Mouse (Mus musculus) liver, adult 2 months (tissue): Measurements from ENCODE around the gene Mapk10. TPM values are rescaled to one million over a fixed set of nuclear protein-coding genes. Genes with fewer than 3 reads are reported as not detected.

Experiments
- DNase-seq: peaks from one replicate; pipeline ENCODE4 v3.0.0-alpha.2; 2011; ENCODE audit warnings: low read depth, low spot score; ENCODE audit errors: extremely low read depth
- H3K27ac ChIP-seq: fragments of 200-500 bp; replicated peaks from 2 replicates; pipeline ENCODE4 v1.5.1; 2012; ENCODE audit warnings: low read depth, mild to moderate bottlenecking, control low read depth, inconsistent platforms, low read length; ENCODE audit not compliant: insufficient read depth
- H3K27me3 ChIP-seq: fragments of 200-500 bp; 2 replicates; pipeline ENCODE4 v1.6.1; 2012; ENCODE audit warnings: mild to moderate bottlenecking, moderate library complexity, low read length, inconsistent platforms; ENCODE audit not compliant: control insufficient read depth, insufficient read depth
- H3K36me3 ChIP-seq: fragments of 200-500 bp; 2 replicates; pipeline ENCODE4 v1.6.1; 2012; ENCODE audit warnings: low read length, inconsistent platforms; ENCODE audit not compliant: control insufficient read depth, insufficient read depth
- H3K4me1 ChIP-seq: fragments of 200-500 bp; 2 replicates; pipeline ENCODE4 v1.6.1; 2011; ENCODE audit warnings: low read length; ENCODE audit not compliant: control insufficient read depth, insufficient read depth
- H3K4me3 ChIP-seq: fragments of 200-500 bp; 2 replicates; pipeline ENCODE4 v1.5.1; 2011; ENCODE audit warnings: low read depth, mild to moderate bottlenecking, control low read depth, low read length, moderate library complexity; ENCODE audit not compliant: insufficient read depth
- H3K79me2 ChIP-seq: fragments of 200-500 bp; 2 replicates; pipeline ENCODE4 v1.6.1; 2012; ENCODE audit warnings: inconsistent platforms, mild to moderate bottlenecking, low read length, moderate library complexity; ENCODE audit not compliant: control insufficient read depth, insufficient read depth
- H3K9ac ChIP-seq: fragments of 200-500 bp; 2 replicates; pipeline ENCODE4 v1.6.1; 2012; ENCODE audit warnings: low read depth, mild to moderate bottlenecking, control low read depth, inconsistent platforms, low read length
- CTCF ChIP-seq: fragments of 200-500 bp; IDR thresholded peaks from 2 replicates; pipeline ENCODE4 v1.5.1; 2011; ENCODE audit warnings: low read depth, low read length, control low read depth
- POLR2A ChIP-seq: fragments of 200-500 bp; IDR thresholded peaks from 2 replicates; pipeline ENCODE4 v1.6.1; 2011; ENCODE audit warnings: low read length, control low read depth; ENCODE audit not compliant: insufficient read depth; ENCODE audit errors: extremely low read depth
- WGBS: fragments of 180-500 bp; shearing (Covaris S2); methylation state at CpG from one replicate; pipeline ENCODE4 v1.1.7; 2018; 5-methylcytosine and 5-hydroxymethylcytosine counted together
- polyA plus RNA-seq: library from polyadenylated mRNA; depleted of rRNA; stranded (reverse); fragments of >200 nt; gene quantifications from 2 replicates; pipeline ENCODE4 v1.2.3, GENCODE M21; 2012
- total RNA-seq: library from RNA; depleted of rRNA; stranded (reverse); fragments of >200 nt; gene quantifications from 2 replicates; pipeline ENCODE4 v1.2.3, GENCODE M21; 2014

The Mapk10 gene
- total and polyA plus RNA-seq, 2 experiments, result not detected

DNA sequence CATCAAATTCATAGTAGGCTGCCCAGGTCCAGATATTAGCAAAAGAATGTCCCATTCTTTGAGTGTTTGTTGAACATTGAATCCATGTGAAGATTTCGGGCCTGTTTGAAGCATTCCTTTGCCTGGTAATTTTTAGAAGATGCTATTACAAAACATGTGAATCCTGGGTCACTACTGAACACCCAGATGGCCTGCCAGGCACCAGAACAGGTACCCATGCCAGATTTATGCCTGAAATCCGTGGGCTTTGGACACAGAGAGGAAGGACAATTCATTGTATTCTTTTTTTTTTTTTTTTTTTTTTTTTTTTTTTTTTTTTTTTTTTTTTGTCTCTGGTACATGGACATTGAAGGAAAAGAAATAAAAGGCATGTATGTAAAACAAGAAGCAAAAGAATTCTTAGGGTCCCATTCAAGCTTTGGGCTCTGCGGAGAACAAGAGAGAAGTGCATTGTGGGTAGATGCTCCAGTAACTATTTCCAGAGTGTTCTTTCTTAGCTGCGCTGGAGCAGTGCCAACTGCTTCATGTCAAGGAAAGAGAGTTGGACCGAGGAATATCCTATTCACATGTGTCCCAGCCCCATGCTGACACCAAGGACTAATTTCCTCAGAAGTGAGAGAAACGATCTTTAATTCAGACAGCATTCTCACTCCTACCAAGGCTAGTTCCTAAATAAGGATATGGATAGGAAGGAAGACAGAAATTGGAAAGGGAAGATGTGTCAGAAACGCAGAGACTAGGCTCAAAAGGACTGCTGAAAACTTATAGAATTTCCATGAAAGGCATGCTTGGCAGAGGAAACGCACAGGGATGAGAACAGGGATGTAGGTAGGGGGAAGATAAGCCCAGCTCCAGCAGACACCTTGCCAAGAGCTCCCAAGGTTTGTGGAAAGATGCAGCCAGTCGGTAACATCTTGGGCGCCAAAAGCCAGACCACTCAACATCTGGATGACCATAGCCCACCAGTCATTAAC, 105.4 kb downstream of the Mapk10 start:
- TF ChIP-seq POLR2A (no peak), CTCF (no peak)
- no peaks in the 10 kb centered on the region for H3K4me1 ChIP-seq
- no peaks in the 10 kb centered on the region for H3K79me2 ChIP-seq
- no peaks in the 10 kb centered on the region for H3K27me3 ChIP-seq
- H3K9ac ChIP-seq, result no peak overlapping the region
- no peaks in the 10 kb centered on the region for H3K36me3 ChIP-seq
- no peak overlapping the region for H3K27ac ChIP-seq
- WGBS, result 79% methylated on average over 10 of the region's 10 CpGs
- no peak for DNase-seq
- no peak overlapping the region for H3K4me3 ChIP-seq

DNA sequence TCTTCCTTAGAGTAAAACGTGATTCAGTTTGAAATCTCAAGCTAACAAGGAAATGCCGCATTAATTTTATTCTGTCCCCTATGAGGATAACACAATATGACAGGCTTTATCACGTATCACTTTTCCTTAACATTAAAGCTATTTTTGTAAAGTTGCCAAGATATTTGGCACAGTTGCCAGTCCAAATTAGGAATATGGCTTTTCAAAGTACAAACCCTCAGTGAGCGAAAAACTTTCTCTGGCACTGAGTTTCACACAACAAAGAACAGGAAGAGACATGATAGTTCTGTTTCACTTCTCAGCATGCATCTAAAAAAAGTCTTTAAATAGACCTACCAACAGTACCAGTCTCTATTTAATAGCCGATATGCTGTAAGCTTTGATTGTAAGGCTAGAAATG, 107.1 kb downstream of the Mapk10 start:
- H3K36me3 ChIP-seq, result no peaks in the 10 kb centered on the region
- H3K4me1 ChIP-seq, result no peaks in the 10 kb centered on the region
- no peak overlapping the region for H3K27ac ChIP-seq
- 76% methylated on average over 5 of the region's 5 CpGs for WGBS
- no peaks in the 10 kb centered on the region for H3K27me3 ChIP-seq
- H3K79me2 ChIP-seq, result no peaks in the 10 kb centered on the region
- H3K9ac ChIP-seq, result no peak overlapping the region
- TF ChIP-seq POLR2A (no peak), CTCF (no peak)
- DNase-seq, result no peak
- H3K4me3 ChIP-seq, result no peak overlapping the region

DNA sequence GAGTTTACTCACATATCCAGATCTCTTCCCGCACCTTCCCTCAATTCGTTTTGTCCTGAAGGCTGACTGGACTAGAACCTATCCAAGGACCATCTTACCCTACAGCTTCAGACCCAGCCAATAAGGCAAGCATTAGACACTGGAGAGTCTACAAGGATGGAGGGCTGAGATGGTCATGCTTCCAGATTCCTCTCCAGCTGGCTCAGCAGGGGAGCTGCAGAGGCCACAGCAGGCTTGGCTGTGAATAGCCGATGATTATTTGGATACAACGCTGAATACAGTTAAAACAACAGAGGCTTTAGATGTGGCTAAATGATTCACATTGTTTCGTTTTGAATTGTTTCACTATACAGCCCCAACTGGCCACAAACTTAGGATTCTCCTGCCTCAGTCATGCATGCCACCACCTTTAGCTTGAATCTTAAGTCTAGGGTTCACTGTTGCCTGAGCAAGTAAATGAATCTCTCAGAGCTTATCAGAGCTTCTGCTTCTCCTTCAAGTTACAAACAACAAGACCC, 108.2 kb downstream of the Mapk10 start:
- Histone ChIP-seq H3K79me2 (no peaks in the 10 kb centered on the region), H3K36me3 (no peaks in the 10 kb centered on the region), H3K27me3 (no peaks in the 10 kb centered on the region), H3K27ac (no peak overlapping the region), H3K4me3 (no peak overlapping the region), H3K9ac (no peak overlapping the region), H3K4me1 (no peaks in the 10 kb centered on the region)
- 81% methylated on average over 5 of the region's 5 CpGs for WGBS
- DNase-seq, result no peak
- no peak for TF ChIP-seq POLR2A
- TF ChIP-seq CTCF, result no peak

DNA sequence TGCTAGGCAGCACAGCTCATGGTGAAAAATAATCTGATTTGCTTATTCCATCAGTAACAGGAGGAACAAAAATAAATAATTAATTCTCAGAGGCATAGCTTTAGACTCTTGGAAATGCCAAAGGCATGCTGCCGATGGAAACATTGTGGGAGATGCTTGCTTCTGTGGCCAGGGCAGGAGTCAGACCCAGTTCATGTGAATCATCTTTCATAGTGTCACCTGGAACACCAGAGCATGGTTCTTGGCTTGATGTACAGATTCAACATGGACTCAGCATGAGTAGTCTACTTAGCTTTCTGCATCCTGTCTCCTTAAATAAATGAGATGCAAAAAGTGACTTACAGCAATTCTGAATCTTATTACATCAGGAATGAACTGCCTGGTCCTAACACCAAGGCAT, 109.0 kb downstream of the Mapk10 start:
- Histone ChIP-seq H3K9ac (no peak overlapping the region), H3K4me1 (no peaks in the 10 kb centered on the region), H3K27me3 (no peaks in the 10 kb centered on the region), H3K36me3 (no peaks in the 10 kb centered on the region), H3K27ac (no peak overlapping the region), H3K4me3 (no peak overlapping the region), H3K79me2 (no peaks in the 10 kb centered on the region)
- no peak for DNase-seq
- TF ChIP-seq CTCF (no peak), POLR2A (no peak)
- 97% methylated on average over 1 of the region's 1 CpGs for WGBS

DNA sequence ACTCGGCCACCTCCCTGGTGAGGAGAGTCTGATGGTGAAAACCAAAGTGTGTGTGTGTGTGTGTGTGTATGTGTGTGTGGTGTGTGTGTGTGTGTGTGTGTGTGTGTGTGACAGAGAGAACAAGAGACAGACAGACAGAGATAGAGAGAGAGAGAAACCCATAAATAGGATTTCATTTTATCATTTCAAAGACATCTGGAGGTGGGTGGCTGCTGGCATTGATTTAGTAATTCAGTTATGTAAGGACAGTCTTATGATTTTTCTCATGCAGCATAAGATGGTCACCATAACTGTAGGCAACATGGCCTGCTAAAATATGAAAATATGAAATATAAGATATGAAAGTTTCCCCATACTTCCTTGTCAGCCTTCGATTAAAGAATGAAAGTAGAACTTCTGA, 117.0 kb downstream of the Mapk10 start:
- WGBS, result 76% methylated on average over 2 of the region's 2 CpGs
- DNase-seq, result no peak
- H3K4me1 ChIP-seq, result no peaks in the 10 kb centered on the region
- no peak for TF ChIP-seq CTCF
- no peak for TF ChIP-seq POLR2A
- no peak overlapping the region for H3K27ac ChIP-seq
- H3K27me3 ChIP-seq, result no peaks in the 10 kb centered on the region
- no peaks in the 10 kb centered on the region for H3K79me2 ChIP-seq
- no peaks in the 10 kb centered on the region for H3K36me3 ChIP-seq
- H3K4me3 ChIP-seq, result no peak overlapping the region
- no peak overlapping the region for H3K9ac ChIP-seq

DNA sequence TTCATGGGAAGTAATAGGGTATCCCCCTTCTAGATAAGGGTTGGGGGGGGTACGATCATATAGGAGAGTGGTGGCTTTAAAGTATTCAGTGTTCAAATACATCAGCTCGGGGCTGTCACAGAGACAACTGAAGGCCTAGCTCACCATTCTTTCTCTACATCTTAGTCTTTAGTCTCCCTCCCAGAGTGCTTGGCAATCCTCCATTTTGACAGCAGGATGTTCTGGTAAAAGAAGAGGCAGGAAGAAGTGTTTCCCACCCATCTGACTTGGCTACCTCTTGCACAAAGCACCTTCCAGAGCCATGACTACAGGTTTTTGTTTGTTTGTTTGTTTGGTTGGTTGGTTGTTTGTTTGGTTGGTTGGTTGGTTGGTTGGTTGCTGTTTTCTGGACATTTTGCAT, 125.3 kb downstream of the Mapk10 start:
- WGBS, result 76% methylated on average over 2 of the region's 2 CpGs
- Histone ChIP-seq H3K9ac (no peak overlapping the region), H3K27me3 (no peaks in the 10 kb centered on the region; the same call in 1 of the 2 replicates), H3K36me3 (no peaks in the 10 kb centered on the region), H3K4me1 (no peaks in the 10 kb centered on the region), H3K27ac (no peak overlapping the region), H3K79me2 (no peaks in the 10 kb centered on the region), H3K4me3 (no peak overlapping the region)
- no peak for DNase-seq
- TF ChIP-seq POLR2A (no peak), CTCF (no peak)
